Comparison of ENCODE assay signal across 8 mouse cellular contexts in the genomic region with DNA sequence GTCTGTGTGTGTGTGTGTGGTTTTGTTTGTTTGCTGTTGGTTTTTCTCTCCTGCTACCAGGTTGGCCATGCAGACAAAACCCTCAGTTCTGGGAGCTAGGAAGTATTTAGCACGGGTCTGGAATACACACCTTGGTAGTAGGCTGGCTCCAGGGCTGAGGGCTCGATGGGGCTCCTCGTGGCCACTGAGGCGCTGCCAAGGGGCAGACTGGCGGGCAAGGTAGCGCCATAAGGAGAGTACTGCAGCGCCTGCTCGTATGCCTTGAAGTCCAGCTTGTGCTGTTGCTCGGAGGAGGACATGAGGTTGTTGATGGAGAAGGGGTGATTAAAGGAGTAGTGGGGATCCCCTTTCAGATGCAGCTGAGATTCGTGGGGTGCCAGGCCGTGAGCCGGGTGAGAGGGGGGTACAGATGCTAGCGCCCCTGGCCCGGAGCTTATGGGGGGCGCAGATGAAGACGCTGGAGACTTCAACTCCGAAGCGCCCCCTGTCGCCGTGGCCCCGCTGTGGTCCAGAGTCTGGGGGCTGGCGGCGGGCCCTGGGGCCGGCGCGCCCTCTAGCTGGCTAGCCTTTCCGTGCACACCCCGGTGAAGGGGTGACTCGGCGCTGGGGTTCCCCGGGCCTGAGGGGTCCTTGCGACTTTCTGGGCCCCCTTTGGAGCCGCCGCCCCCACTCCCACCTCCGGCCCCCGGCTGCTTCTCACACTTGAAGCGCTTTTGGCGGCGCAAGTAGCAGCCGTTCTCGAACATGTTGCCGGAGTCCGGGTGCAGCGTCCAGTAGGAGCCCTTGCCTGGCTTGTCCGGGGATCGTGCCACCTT. TPM values are rescaled to one million over a fixed set of nuclear protein-coding genes. Genes with fewer than 3 reads are reported as not detected.
DNase-seq lines count a peak whose midpoint lies in the region; ATAC-seq and TF ChIP-seq lines count a peak whose summit lies in the region.

No protein-coding gene starts in this region.

- peaks cover 22% of the 10 kb centered on the region for H3K27me3 ChIP-seq in testis, adult 2 months (ENCODE audit: control insufficient read depth, insufficient read depth, low read length)
- H3K27me3 ChIP-seq in liver, embryonic 12.5 days (replicated peaks) = peaks cover 91% of the 10 kb centered on the region
- peaks cover 77% of the 10 kb centered on the region for H3K27me3 ChIP-seq in neural tube, embryonic 12.5 days (replicated peaks)

- H3K4me2 ChIP-seq in liver, embryonic 12.5 days = peak overlapping the region; percentile 43
- H3K4me2 ChIP-seq in neural tube, embryonic 12.5 days (replicated peaks) = peak overlapping the region; percentile 41

- 0 out of 2 replicates have a peak, but pooled peaks have one; percentile 18 for ATAC-seq in granulocyte monocyte progenitor cell, adult 5-6 weeks (replicated peaks; ENCODE audit: poor library complexity, severe bottlenecking)
- no peak for ATAC-seq in liver, embryonic 12.5 days
- ATAC-seq in neural tube, embryonic 12.5 days (ENCODE audit: low FRiP score, low read depth) = no peak
- no peak for ATAC-seq in erythroblast, adult 5-6 weeks (replicated peaks; ENCODE audit: low FRiP score, poor library complexity, severe bottlenecking)

- TF ChIP-seq POLR2A in testis, adult 2 months (IDR thresholded peaks at IDR 0.05; ENCODE audit: control insufficient read depth, low read depth, low read length) = no peak

- H3K4me1 ChIP-seq in testis, adult 2 months (ENCODE audit: control insufficient read depth, insufficient read depth, low read length) = peaks cover 19% of the 10 kb centered on the region
- peaks cover 24% of the 10 kb centered on the region for H3K4me1 ChIP-seq in liver, embryonic 12.5 days
- peaks cover 31% of the 10 kb centered on the region for H3K4me1 ChIP-seq in neural tube, embryonic 12.5 days

- 8% methylated on average over 46 of the region's 46 CpGs for WGBS in liver, embryonic 12.5 days (ENCODE audit: insufficient replicate concordance)
- WGBS in neural tube, embryonic 12.5 days = under 1% methylated on average over 46 of the region's 46 CpGs

- no peak overlapping the region for H3K27ac ChIP-seq in testis, adult 2 months (ENCODE audit: control insufficient read depth, insufficient read depth, low read depth, low read length)
- H3K27ac ChIP-seq in liver, embryonic 12.5 days = no peak overlapping the region
- no peak overlapping the region for H3K27ac ChIP-seq in neural tube, embryonic 12.5 days

- no peak for DNase-seq in testis, postnatal 14 days (ENCODE audit: low spot score)
- DNase-seq in adipocyte (ENCODE audit: low spot score) = no peak
- DNase-seq in layer of hippocampus, adult 18-20 months (ENCODE audit: low spot score in 2 of 2) = no peak

- TF ChIP-seq CTCF in testis, adult 2 months (IDR thresholded peaks at IDR 0.05; ENCODE audit: control insufficient read depth, insufficient read depth, insufficient replicate concordance, low read depth, low read length) = no peak

- no peaks in the 10 kb centered on the region for H3K36me3 ChIP-seq in testis, adult 2 months (ENCODE audit: control insufficient read depth, insufficient read depth, low read length)
- no peaks in the 10 kb centered on the region for H3K36me3 ChIP-seq in liver, embryonic 12.5 days
- no peaks in the 10 kb centered on the region for H3K36me3 ChIP-seq in neural tube, embryonic 12.5 days

- no peak overlapping the region for H3K9ac ChIP-seq in liver, embryonic 12.5 days
- no peak overlapping the region for H3K9ac ChIP-seq in neural tube, embryonic 12.5 days

- no peaks in the 10 kb centered on the region for H3K9me3 ChIP-seq in liver, embryonic 12.5 days (replicated peaks)
- no peaks in the 10 kb centered on the region for H3K9me3 ChIP-seq in neural tube, embryonic 12.5 days

- H3K4me3 ChIP-seq in testis, adult 2 months (ENCODE audit: control insufficient read depth, low read depth, low read length) = peak overlapping the region; percentile 21
- peak overlapping the region; percentile 30; the same call in 1 of the 2 replicates for H3K4me3 ChIP-seq in liver, embryonic 12.5 days
- 0 out of 2 replicates have a peak overlapping the region, but pooled peaks have one; percentile 1 for H3K4me3 ChIP-seq in neural tube, embryonic 12.5 days

RNA-seq across cellular contexts. Expression of gene Foxa1, which starts 4.6 kb away (rescaled TPM):
- 0.25 and 0.31 TPM in 2 replicates for polyA plus RNA-seq in testis, adult 2 months (2012; rRNA removed)
- total RNA-seq in granulocyte monocyte progenitor cell, adult 5-6 weeks (2014; fragmentation: Nextera tagmentation) = not detected in 2 replicates
- total RNA-seq in granulocyte monocyte progenitor cell, adult 5-6 weeks (2017) = not detected in 2 replicates
- 2.4 and 2.6 TPM in 2 replicates for polyA plus RNA-seq in liver, embryonic 12.5 days (2016; fragmentation: Nextera tagmentation; extraction: Ambion mirVana)
- 1.3 and 1.8 TPM in 2 replicates for polyA plus RNA-seq in neural tube, embryonic 12.5 days (2016; fragmentation: Nextera tagmentation; extraction: Ambion mirVana)
- not detected in 2 replicates for total RNA-seq in erythroblast, adult 5-6 weeks (2015; ENCODE audit: low replicate concordance)
- total RNA-seq in erythroblast, adult 5-6 weeks (2017; ENCODE audit: low replicate concordance) = not detected in 2 replicates
- total RNA-seq in layer of hippocampus, adult 18-20 months (2021) = not detected

RNA-seq across cellular contexts. Expression of gene Ttc6, which starts 21.8 kb away (rescaled TPM):
- polyA plus RNA-seq in testis, adult 2 months (2012; rRNA removed) = 28.9 and 32.9 TPM in 2 replicates
- total RNA-seq in granulocyte monocyte progenitor cell, adult 5-6 weeks (2014; fragmentation: Nextera tagmentation) = not detected in 2 replicates
- total RNA-seq in granulocyte monocyte progenitor cell, adult 5-6 weeks (2017) = not detected in 2 replicates
- 0.08 and 0.11 TPM in 2 replicates for polyA plus RNA-seq in liver, embryonic 12.5 days (2016; fragmentation: Nextera tagmentation; extraction: Ambion mirVana)
- polyA plus RNA-seq in neural tube, embryonic 12.5 days (2016; fragmentation: Nextera tagmentation; extraction: Ambion mirVana) = 0.50 and 0.77 TPM in 2 replicates
- not detected in 2 replicates for total RNA-seq in erythroblast, adult 5-6 weeks (2015; ENCODE audit: low replicate concordance)
- total RNA-seq in erythroblast, adult 5-6 weeks (2017; ENCODE audit: low replicate concordance) = not detected in 2 replicates
- total RNA-seq in layer of hippocampus, adult 18-20 months (2021) = under 1 TPM; 0.10 to 0.12 TPM
